Mouse (Mus musculus): ENCODE measurements around the gene Sprtn. TPM values are rescaled to one million over a fixed set of nuclear protein-coding genes. Genes with fewer than 3 reads are reported as not detected.

The Sprtn gene
- polyA plus RNA-seq, 1 experiment from 2014 or later: 12.0 TPM

- H3K9me3 ChIP-seq: no peaks in the 10 kb centered on the region
- no peak for ATAC-seq (replicated peaks)
- H3K27me3 ChIP-seq: no peaks in the 10 kb centered on the region
- peak overlapping the region; percentile 82; the same call in 1 of the 2 replicates for H3K9ac ChIP-seq (replicated peaks)
- peak overlapping the region; percentile 90 for H3K4me3 ChIP-seq
- no peaks in the 10 kb centered on the region for H3K36me3 ChIP-seq
- peak overlapping the region; percentile 96; the same call in 1 of the 2 replicates for H3K27ac ChIP-seq (replicated peaks)
- WGBS: 83% methylated on average over 2 of the region's 2 CpGs
- H3K4me2 ChIP-seq (replicated peaks): peak overlapping the region; percentile 49
- peaks cover 32% of the 10 kb centered on the region for H3K4me1 ChIP-seq
Observed at GRCm38 (mm10) chr8:124950865-124951264, 53.2 kb downstream of the Sprtn start.

DNA sequence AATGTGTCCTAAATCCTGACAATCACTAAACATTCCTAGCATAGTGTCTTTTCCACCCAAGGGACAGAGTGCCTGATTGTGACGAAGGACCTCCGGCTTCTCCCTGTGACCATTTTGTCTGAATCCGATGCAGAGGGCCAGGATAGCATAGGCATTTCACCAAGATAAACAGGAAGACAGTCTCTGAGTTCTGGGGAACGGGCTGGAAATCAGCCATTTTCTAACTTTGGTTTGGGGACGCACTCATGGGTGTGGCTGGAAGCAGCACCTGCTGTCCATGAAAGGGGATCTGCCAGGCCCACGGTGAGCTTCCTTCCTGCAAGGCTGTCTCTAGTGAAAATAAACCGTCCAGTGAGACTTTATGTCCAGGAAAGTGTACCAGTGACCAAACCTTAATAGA is 55.5 kb downstream of the Sprtn start:
- Histone ChIP-seq H3K4me2 (replicated peaks) (no peak overlapping the region), H3K9me3 (no peaks in the 10 kb centered on the region), H3K27ac (replicated peaks) (no peak overlapping the region), H3K4me1 (peaks cover 17% of the 10 kb centered on the region), H3K36me3 (no peaks in the 10 kb centered on the region), H3K4me3 (no peak overlapping the region), H3K9ac (replicated peaks) (no peak overlapping the region), H3K27me3 (no peaks in the 10 kb centered on the region)
- no peak for ATAC-seq (replicated peaks)
- WGBS: 91% methylated on average over 7 of the region's 7 CpGs

DNA sequence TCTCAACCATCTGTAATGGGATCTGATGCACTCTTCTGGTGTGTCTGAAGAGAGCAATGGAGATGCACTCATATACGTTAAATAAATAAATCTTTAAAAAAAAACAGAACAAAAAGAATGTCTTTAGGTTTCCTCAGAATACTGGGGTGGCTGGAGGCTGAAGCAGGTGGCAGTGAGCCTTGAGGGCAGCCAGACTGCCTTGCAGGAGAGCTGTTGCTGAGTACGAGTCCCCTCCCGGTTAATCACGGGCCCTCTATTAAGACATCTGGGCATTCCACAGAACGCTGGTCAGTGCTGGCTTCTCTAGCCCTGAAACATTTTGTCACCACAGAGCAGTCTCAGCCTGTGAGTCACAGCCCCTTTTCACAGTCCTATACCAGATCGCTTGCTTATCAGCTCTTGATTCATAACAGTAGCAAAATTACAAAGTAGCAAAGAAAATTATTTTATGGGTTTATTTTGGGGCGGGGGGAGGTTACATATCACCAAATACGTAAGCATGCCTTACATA is 56.9 kb downstream of the Sprtn start:
- no peak overlapping the region for H3K4me2 ChIP-seq (replicated peaks)
- no peak for ATAC-seq (replicated peaks)
- no peaks in the 10 kb centered on the region for H3K27me3 ChIP-seq
- H3K36me3 ChIP-seq: no peaks in the 10 kb centered on the region
- H3K9me3 ChIP-seq: no peaks in the 10 kb centered on the region
- no peak overlapping the region for H3K4me3 ChIP-seq
- WGBS: 84% methylated on average over 8 of the region's 8 CpGs
- no peak overlapping the region for H3K9ac ChIP-seq (replicated peaks)
- no peak overlapping the region for H3K27ac ChIP-seq (replicated peaks)
- H3K4me1 ChIP-seq: peaks cover 17% of the 10 kb centered on the region

Other genes starting within 250 kb of the Sprtn start
- 27.6 and 28.5 TPM in 2 replicates for gene 2310022B05Rik, start 234.5 kb upstream of the Sprtn start, polyA plus RNA-seq (2015; fragmentation: Nextera tagmentation; extraction: Ambion mirVana)
- gene Ttc13, start 175.9 kb upstream of the Sprtn start, polyA plus RNA-seq (2015; fragmentation: Nextera tagmentation; extraction: Ambion mirVana): 56.7 and 59.2 TPM in 2 replicates
- 32.0 and 32.1 TPM in 2 replicates for gene Arv1, start 175.7 kb upstream of the Sprtn start, polyA plus RNA-seq (2015; fragmentation: Nextera tagmentation; extraction: Ambion mirVana)
- 0.18 and 0.46 TPM in 2 replicates for gene Fam89a, start 146.1 kb upstream of the Sprtn start, polyA plus RNA-seq (2015; fragmentation: Nextera tagmentation; extraction: Ambion mirVana)
- 23.9 and 26.0 TPM in 2 replicates for gene Trim67, start 104.8 kb upstream of the Sprtn start, polyA plus RNA-seq (2015; fragmentation: Nextera tagmentation; extraction: Ambion mirVana)
- gene Gnpat, start 34.9 kb upstream of the Sprtn start, polyA plus RNA-seq (2015; fragmentation: Nextera tagmentation; extraction: Ambion mirVana): 89.5 and 93.0 TPM in 2 replicates
- 34.0 and 40.5 TPM in 2 replicates for gene 2810004N23Rik, start 34.8 kb upstream of the Sprtn start, polyA plus RNA-seq (2015; fragmentation: Nextera tagmentation; extraction: Ambion mirVana)
- 14.4 and 15.5 TPM in 2 replicates for gene Exoc8, start 181 bp upstream of the Sprtn start, polyA plus RNA-seq (2015; fragmentation: Nextera tagmentation; extraction: Ambion mirVana)
- 20.0 and 20.9 TPM in 2 replicates for gene Egln1, start 51.4 kb downstream of the Sprtn start, polyA plus RNA-seq (2015; fragmentation: Nextera tagmentation; extraction: Ambion mirVana)
- gene Tsnax, start 115.1 kb downstream of the Sprtn start, polyA plus RNA-seq (2015; fragmentation: Nextera tagmentation; extraction: Ambion mirVana): 148 and 159 TPM in 2 replicates
- gene Disc1, start 156.3 kb downstream of the Sprtn start, polyA plus RNA-seq (2015; fragmentation: Nextera tagmentation; extraction: Ambion mirVana): 1.2 TPM in 2 replicates